Mouse (Mus musculus): Measurements from ENCODE around the gene Exoc4.

DNA sequence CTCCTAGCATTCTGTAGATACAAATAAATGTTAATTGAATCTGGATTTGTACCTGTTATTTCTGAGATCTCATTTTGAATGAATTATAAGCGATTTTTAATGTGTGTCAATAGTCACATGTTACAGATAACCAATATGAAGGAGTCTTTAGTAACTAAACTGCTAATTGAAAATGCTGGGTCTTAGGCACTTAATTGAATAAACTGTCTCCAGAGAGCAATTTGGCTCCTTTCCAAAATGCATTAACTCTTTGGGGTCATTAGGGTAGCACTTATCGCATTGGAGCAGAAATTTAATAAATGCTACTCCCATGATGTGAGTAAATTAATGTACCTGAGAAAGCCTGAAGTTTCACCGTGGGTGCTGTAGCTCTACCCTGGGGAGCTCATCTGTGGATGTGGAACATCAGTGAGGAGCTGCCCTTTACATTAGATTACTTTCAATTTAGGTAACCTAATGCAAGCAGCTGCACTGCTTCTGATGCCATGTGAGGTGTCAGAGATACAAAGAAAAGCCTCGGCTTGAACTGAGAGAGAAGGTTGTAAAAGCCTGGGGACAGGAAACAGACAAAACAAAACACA is 182.4 kb downstream of the Exoc4 start:
- no peak for TF ChIP-seq CTCF (IDR thresholded peaks at IDR 0.05)
- TF ChIP-seq EP300 (IDR thresholded peaks at IDR 0.05): no peak

All from lung, postnatal 0 days (tissue).